Comparison of ENCODE assay signal across 15 mouse cellular contexts in genomic region chr11:117551926-117552325, GRCm38 (mm10).
DNase-seq lines count a peak whose midpoint lies in the region; ATAC-seq and TF ChIP-seq lines count a peak whose summit lies in the region.
"Had no signal": no experiment of that assay in that cellular context is flagged by ENCODE, and none has a peak within 500 bp of the region (broad histone marks: within the 10 kb centered on the region; RNA-seq: fewer than 3 reads in every experiment).

No protein-coding gene starts in this region.

- no peak overlapping the region for H3K9ac ChIP-seq in midbrain, postnatal 0 days (replicated peaks; ENCODE audit: low read length, poor library complexity, severe bottlenecking)
- H3K9ac ChIP-seq: embryonic facial prominence, embryonic 15.5 days; forebrain, embryonic 13.5 days had no signal

- no peaks in the 10 kb centered on the region for H3K27me3 ChIP-seq in midbrain, postnatal 0 days (ENCODE audit: insufficient read depth, low read length)
- H3K27me3 ChIP-seq: embryonic facial prominence, embryonic 15.5 days; forebrain, embryonic 13.5 days had no signal

- peaks cover 13% of the 10 kb centered on the region for H3K4me1 ChIP-seq in midbrain, postnatal 0 days (ENCODE audit: insufficient read depth, low read length)
- H3K4me1 ChIP-seq: embryonic facial prominence, embryonic 15.5 days had no signal

- no peak overlapping the region for H3K4me3 ChIP-seq in midbrain, postnatal 0 days (ENCODE audit: low read depth, low read length)
- H3K4me3 ChIP-seq: embryonic facial prominence, embryonic 15.5 days; forebrain, embryonic 13.5 days; myocyte had no signal

- no peak overlapping the region for H3K4me2 ChIP-seq in midbrain, postnatal 0 days (ENCODE audit: low read depth, low read length, poor library complexity, severe bottlenecking)
- H3K4me2 ChIP-seq: embryonic facial prominence, embryonic 15.5 days; forebrain, embryonic 13.5 days had no signal

- no peaks in the 10 kb centered on the region for H3K36me3 ChIP-seq in midbrain, postnatal 0 days (ENCODE audit: insufficient read depth, low read length)
- H3K36me3 ChIP-seq: embryonic facial prominence, embryonic 15.5 days had no signal

- peak; percentile 44; the same call in 1 of the 2 replicates for ATAC-seq in frontal cortex, adult (ENCODE audit: low TSS enrichment)
- peak; percentile 54; the same call in 1 of the 2 replicates for ATAC-seq in midbrain, postnatal 0 days (ENCODE audit: low FRiP score)
- ATAC-seq: forebrain, embryonic 13.5 days; intestine, postnatal 0 days had no signal

- no peaks in the 10 kb centered on the region for H3K9me3 ChIP-seq in midbrain, postnatal 0 days (ENCODE audit: low read length)
- H3K9me3 ChIP-seq: embryonic facial prominence, embryonic 15.5 days; forebrain, embryonic 13.5 days had no signal

- DNase-seq in frontal cortex, postnatal 25 days (ENCODE audit: low spot score in 2 of 2): no peak
- peak; percentile 25 to 44 for DNase-seq in left cerebral cortex, adult 18-20 months (ENCODE audit: low spot score in 2 of 2)
- no peak for DNase-seq in left cerebral cortex, adult 11 months (ENCODE audit: low spot score)
- DNase-seq in frontal cortex, adult 2 months (ENCODE audit: extremely low spot score in 1 of 2, low spot score in 1 of 2): peak; percentile 39 to 66
- DNase-seq in midbrain, postnatal 0 days (ENCODE audit: low spot score): peak; percentile 85
- no peak for DNase-seq in spleen, postnatal 14 days (ENCODE audit: low spot score in 2 of 2)
- DNase-seq: kidney, postnatal 10 days; lung, adult 2 months; retina, postnatal 1 day; thymus, postnatal 36 days had no signal

- TF ChIP-seq CTCF in midbrain, postnatal 0 days (IDR thresholded peaks at IDR 0.05): no peak

- H3K27ac ChIP-seq in midbrain, postnatal 0 days (ENCODE audit: low read depth, low read length): peak overlapping the region; percentile 48
- H3K27ac ChIP-seq: embryonic facial prominence, embryonic 15.5 days; forebrain, embryonic 13.5 days had no signal

- WGBS in midbrain, postnatal 0 days: 60% methylated on average over 5 of the region's 5 CpGs

Comparison
In these comparisons a context has a peak if more than half of its experiments do, and no peak if none do; other contexts are left out.
1. DNase-seq: peak in left cerebral cortex, adult 18-20 months (2 of 2), frontal cortex, adult 2 months (2 of 2) and midbrain, postnatal 0 days (single experiment); none in frontal cortex, postnatal 25 days (0 of 2), left cerebral cortex, adult 11 months (single experiment) and spleen, postnatal 14 days (0 of 2).